Mouse (Mus musculus): ENCODE data around the gene Rgmb.

The Rgmb gene

GRCm38 (mm10) chr17:15776349-15776748 is 54.5 kb downstream of the Rgmb start:
- in situ Hi-C loops (cut with MboI): no loop called here

- in situ Hi-C loops (cut with MboI): no loop called here
Observed at GRCm38 (mm10) chr17:15774565-15775215, 56.1 kb downstream of the Rgmb start.

- in situ Hi-C loops (cut with MboI): no loop called here
Observed at GRCm38 (mm10) chr17:15773956-15774355, 56.9 kb downstream of the Rgmb start.

- in situ Hi-C loops (cut with MboI): no loop called here
Observed at GRCm38 (mm10) chr17:15769081-15769724, 61.6 kb downstream of the Rgmb start.

GRCm38 (mm10) chr17:15761191-15761590 is 69.6 kb downstream of the Rgmb start:
- in situ Hi-C loops (cut with MboI): no loop called here
